Mouse (Mus musculus): ENCODE data around the gene Ffar4. TPM values are rescaled to one million over a fixed set of nuclear protein-coding genes. Genes with fewer than 3 reads are reported as not detected.

The Ffar4 gene
- polyA plus RNA-seq (2016; fragmentation: Nextera tagmentation; extraction: Ambion mirVana) = 0.14 and 0.19 TPM in 2 replicates

DNA sequence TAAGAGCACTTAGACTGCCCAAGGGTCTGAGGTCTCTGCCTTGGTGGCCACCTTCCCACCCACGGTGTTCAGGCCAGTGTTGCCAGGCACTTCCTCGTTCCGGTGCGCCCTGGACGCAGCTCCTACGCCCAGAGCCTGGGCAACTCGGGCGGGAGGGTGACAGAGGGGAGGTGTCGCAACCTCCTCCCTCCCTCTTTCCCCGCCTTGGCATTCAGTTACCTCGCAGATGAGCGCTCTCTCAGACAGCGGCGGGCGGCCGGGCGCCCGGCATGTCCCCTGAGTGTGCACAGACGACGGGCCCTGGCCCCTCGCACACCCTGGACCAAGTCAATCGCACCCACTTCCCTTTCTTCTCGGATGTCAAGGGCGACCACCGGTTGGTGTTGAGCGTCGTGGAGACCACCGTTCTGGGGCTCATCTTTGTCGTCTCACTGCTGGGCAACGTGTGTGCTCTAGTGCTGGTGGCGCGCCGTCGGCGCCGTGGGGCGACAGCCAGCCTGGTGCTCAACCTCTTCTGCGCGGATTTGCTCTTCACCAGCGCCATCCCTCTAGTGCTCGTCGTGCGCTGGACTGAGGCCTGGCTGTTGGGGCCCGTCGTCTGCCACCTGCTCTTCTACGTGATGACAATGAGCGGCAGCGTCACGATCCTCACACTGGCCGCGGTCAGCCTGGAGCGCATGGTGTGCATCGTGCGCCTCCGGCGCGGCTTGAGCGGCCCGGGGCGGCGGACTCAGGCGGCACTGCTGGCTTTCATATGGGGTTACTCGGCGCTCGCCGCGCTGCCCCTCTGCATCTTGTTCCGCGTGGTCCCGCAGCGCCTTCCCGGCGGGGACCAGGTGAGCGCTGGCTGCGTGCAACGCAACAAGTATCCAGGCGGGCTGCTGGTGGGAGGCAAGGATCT is at the start of gene Ffar4:
Gene Ffar4, plus strand, starts transcription at position 214 of the 901 bp plus-strand sequence.
- WGBS = 1% methylated on average over 77 of the region's 77 CpGs
- Histone ChIP-seq H3K27ac (no peak within 1 kb of the TSS), H3K4me1 (replicated peaks) (peaks cover 14% of the 10 kb centered on the region), H3K9me3 (no peaks in the 10 kb centered on the region), H3K36me3 (no peaks in the 10 kb centered on the region), H3K27me3 (ENCODE audit: insufficient read depth, poor library complexity, severe bottlenecking) (peaks cover 67% of the 10 kb centered on the region), H3K4me3 (peak within 1 kb of the TSS; percentile 49)
- DNase-seq (ENCODE audit: low spot score) = peak; percentile 51

DNA sequence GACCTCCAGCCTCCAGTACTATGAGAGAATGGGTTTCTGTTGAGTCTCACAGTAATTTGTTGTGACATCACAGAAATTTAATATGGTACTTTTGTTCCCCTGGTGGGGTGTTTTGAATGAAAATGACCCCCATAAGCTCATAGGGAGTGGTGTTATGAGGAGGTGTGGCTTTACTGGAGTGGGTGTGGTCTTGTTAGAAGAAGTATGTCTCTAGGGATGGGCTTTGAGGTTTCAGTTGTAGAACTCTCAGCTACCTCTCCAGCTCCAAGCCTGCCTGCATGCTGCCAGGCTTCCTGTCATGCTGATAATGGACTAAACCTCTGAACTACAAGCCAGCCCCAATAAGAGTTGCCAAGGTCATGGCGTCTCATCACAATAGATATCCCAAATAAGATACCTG is 47.2 kb upstream of the Ffar4 start:
- Histone ChIP-seq H3K9me3 (no peaks in the 10 kb centered on the region), H3K27ac (no peak overlapping the region), H3K4me3 (no peak overlapping the region), H3K36me3 (no peaks in the 10 kb centered on the region), H3K4me1 (replicated peaks) (peaks cover 10% of the 10 kb centered on the region; the same call in 1 of the 2 replicates), H3K27me3 (ENCODE audit: insufficient read depth, poor library complexity, severe bottlenecking) (peaks cover 6% of the 10 kb centered on the region; the same call in 1 of the 2 replicates)
- no peak for DNase-seq (ENCODE audit: low spot score)
- 88% methylated on average over 1 of the region's 1 CpGs for WGBS

DNA sequence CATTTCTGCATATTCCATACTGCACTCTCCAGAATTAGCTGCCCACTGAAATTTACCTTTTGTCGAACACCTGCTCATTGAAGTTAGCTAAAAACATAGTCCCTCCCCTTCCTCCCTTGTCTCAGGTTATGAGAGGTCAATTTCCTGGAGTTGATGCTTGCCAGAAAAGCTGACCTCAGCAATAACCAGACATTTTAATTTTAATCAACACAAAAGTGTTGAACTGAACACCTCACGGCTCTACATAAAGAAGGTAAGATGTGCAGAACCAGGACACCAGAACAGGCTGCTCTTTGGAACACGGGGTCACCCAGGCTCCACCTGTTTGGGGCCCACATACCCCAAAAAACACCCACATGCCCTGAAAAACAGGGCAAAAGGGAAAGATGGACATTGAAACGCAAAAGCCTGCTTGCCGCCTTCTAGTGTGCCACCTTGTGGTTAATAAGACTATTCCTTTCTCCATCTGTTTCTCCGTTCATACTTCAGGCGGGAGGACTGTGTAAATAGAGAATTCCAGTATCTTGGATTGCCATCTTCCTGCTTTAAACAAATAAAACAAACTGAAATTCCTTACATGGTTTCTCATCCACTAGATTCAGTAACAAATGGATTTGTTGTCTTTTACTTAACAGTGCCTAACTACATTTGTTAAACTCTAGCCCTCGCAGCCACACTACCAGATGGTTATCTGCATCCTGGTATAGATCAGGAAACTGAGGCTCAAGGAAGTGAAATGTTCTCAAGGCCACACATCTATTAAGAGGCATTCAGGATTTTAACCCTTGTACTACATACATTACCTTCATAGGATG is 43.4 kb upstream of the Ffar4 start:
- 31% methylated on average over 8 of the region's 8 CpGs for WGBS
- Histone ChIP-seq H3K27me3 (ENCODE audit: insufficient read depth, poor library complexity, severe bottlenecking) (no peaks in the 10 kb centered on the region), H3K36me3 (peaks cover 18% of the 10 kb centered on the region), H3K9me3 (no peaks in the 10 kb centered on the region), H3K4me1 (replicated peaks) (peaks cover 25% of the 10 kb centered on the region), H3K4me3 (peak overlapping the region; percentile 76), H3K27ac (peak overlapping the region; percentile 93)
- DNase-seq (ENCODE audit: low spot score) = peak; percentile 26

DNA sequence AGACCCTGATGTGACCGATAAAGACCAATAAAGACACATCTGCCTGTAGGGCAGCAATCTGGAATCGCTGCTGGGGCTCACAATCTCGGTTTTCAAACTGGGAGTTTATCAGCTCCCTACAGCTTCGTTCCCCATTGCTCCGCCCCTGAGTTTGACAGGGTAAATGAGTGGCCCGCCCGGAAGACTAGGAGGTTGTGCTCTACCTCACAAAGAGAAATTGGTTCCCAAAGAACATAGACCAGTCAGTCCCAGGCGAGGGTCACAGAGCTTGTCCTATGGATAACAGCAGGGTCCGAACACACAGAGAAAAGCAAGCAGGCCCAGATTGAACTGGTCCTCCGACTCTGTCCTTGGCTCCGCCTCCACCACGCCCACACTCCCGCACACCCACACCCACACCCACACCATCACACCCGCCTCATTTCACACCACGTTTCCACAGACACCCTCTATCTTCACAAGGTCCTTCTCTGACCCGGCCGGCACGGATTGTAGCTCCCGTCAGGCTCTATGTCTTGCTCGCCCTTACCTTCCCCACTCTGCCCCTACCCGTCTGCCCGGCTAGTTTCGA is 42.6 kb upstream of the Ffar4 start:
- H3K27ac ChIP-seq = peak overlapping the region; percentile 93
- peaks cover 26% of the 10 kb centered on the region for H3K36me3 ChIP-seq

DNA sequence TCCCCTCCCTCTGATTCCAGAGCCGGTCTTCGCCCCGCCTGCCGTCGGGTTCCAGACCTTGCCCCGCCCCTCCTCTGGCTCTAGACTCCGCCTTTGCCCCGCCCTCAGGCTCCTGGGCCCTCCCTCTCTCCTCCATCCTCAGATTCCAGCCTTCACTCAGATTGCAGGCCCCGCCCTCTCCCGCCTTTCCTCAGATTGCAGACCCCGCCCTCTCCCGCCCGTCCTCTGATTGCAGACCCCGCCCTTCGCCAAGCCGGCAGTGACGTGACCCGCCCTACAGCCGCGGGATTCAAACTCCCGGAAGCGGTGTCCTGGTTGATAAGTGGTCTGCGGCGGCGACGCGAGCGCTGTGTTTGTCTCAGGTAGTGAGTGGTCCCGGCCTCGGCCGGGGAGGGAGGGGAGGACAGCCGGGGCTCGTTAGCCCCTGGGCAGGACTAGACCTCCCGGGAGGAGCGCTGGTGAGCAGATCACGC is 42.1 kb upstream of the Ffar4 start, which contains the start of gene Cep55:
Gene Cep55, plus strand, starts transcription at position 292 of the 473 bp plus-strand sequence.
- Histone ChIP-seq H3K4me1 (replicated peaks) (peaks cover 25% of the 10 kb centered on the region), H3K27ac (peak within 1 kb of the TSS; percentile 93), H3K4me3 (peak within 1 kb of the TSS; percentile 76), H3K27me3 (ENCODE audit: insufficient read depth, poor library complexity, severe bottlenecking) (no peaks in the 10 kb centered on the region), H3K9me3 (no peaks in the 10 kb centered on the region), H3K36me3 (peaks cover 31% of the 10 kb centered on the region)
- peak; percentile 100 for DNase-seq (ENCODE audit: low spot score)
- WGBS = under 1% methylated on average over 36 of the region's 36 CpGs

More for the DNA sequence above, 42.6 kb upstream of the Ffar4 start:
- peaks cover 25% of the 10 kb centered on the region for H3K4me1 ChIP-seq (replicated peaks)
- H3K9me3 ChIP-seq = no peaks in the 10 kb centered on the region
- peak overlapping the region; percentile 76 for H3K4me3 ChIP-seq
- DNase-seq (ENCODE audit: low spot score) = no peak
- WGBS = under 1% methylated on average over 23 of the region's 23 CpGs
- H3K27me3 ChIP-seq (ENCODE audit: insufficient read depth, poor library complexity, severe bottlenecking) = no peaks in the 10 kb centered on the region

DNA sequence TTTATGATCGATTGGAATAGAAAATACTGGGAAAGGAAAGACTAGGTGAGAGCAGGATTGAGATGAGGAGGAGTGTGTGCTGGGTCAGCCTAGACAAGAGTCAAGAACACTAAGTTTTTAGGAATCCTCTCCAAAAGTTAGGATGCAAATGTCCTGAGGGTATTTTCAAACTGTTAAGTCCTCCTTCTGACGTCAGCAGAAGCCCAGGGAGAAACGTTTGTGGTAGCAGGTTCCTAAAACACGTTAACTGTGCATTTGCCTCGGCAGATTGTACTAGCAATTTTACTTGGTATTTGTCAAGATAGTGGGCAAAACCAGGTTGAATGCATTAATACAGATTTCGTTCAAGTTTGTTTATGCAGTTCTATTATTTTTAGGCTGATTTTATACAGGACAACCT is 41.1 kb upstream of the Ffar4 start:
- DNase-seq (ENCODE audit: low spot score) = no peak
- peak overlapping the region; percentile 93 for H3K27ac ChIP-seq

DNA sequence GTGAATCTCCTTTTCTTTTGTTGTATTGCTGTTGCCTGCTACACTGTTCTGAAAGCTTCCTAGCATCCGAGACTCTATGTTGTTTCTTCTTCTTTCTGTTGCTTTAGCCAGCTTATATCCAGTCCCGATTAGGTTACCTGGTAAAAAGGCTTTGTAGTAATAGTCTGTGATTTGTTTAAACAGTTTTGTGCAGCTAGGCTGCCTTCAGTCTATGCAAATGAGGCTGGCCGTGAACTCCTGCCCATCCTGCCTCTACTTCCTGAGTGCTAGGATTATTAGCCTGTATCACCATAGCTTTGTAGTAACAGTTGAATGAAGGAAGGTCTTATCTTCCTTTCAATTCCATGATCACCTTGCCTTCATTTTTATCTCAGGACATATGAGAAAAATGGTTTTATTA is 40.6 kb upstream of the Ffar4 start:
- Histone ChIP-seq H3K27me3 (ENCODE audit: insufficient read depth, poor library complexity, severe bottlenecking) (no peaks in the 10 kb centered on the region), H3K27ac (no peak overlapping the region; the same call in 1 of the 2 replicates), H3K36me3 (peaks cover 46% of the 10 kb centered on the region), H3K4me3 (peak overlapping the region; percentile 76), H3K9me3 (no peaks in the 10 kb centered on the region), H3K4me1 (replicated peaks) (peaks cover 25% of the 10 kb centered on the region)
- WGBS = 68% methylated on average over 3 of the region's 3 CpGs
- no peak for DNase-seq (ENCODE audit: low spot score)

More for the DNA sequence above, 41.1 kb upstream of the Ffar4 start:
- no peaks in the 10 kb centered on the region for H3K27me3 ChIP-seq (ENCODE audit: insufficient read depth, poor library complexity, severe bottlenecking)
- peak overlapping the region; percentile 76 for H3K4me3 ChIP-seq
- H3K4me1 ChIP-seq (replicated peaks) = peaks cover 25% of the 10 kb centered on the region
- no peaks in the 10 kb centered on the region for H3K9me3 ChIP-seq
- 26% methylated on average over 6 of the region's 6 CpGs for WGBS
- peaks cover 41% of the 10 kb centered on the region for H3K36me3 ChIP-seq

DNA sequence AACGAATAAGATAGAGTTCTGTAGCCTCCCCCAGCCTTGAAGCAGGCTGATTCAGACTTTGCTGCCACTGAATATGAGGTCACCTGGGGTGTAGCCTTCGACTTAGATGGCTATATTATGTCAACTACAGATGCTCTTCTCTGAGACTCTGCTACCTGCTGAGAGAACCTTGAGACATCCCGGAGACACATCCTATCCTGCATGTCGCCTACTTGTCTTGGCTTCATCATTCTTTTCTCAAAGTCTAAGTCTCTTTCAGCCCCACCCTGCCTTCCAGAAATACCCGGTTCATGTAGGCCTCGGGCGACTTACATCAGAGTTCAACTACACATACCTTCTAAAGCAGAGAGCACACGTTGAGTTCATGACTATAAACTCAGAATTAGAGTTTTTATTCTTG is 39.9 kb upstream of the Ffar4 start:
- H3K4me1 ChIP-seq (replicated peaks) = peaks cover 25% of the 10 kb centered on the region
- H3K27ac ChIP-seq = no peak overlapping the region
- no peaks in the 10 kb centered on the region for H3K27me3 ChIP-seq (ENCODE audit: insufficient read depth, poor library complexity, severe bottlenecking)
- no peaks in the 10 kb centered on the region for H3K9me3 ChIP-seq
- 92% methylated on average over 8 of the region's 8 CpGs for WGBS
- DNase-seq (ENCODE audit: low spot score) = no peak
- peaks cover 53% of the 10 kb centered on the region for H3K36me3 ChIP-seq
- H3K4me3 ChIP-seq = 0 out of 2 replicates have a peak overlapping the region, but pooled peaks have one; percentile 76

DNA sequence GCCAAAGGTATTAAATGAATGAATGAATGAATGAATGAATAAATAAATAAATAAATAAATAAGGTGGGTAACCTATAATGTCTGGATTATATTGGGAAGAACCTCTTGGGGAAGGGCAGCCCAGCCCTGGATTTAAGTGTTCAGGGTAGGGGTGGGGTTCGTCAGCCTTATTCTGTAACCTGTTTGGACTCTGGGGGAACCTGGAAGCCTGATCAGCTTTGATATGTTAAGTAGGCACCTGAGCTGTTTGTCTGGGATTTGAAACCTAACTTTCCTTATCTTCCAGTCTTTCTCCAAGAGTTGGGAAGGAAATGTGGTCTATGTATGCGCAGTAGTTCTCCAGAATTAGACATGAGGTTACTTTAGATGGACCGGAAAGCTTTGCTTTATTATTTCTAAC is 33.7 kb upstream of the Ffar4 start:
- H3K27ac ChIP-seq = no peak overlapping the region
- 88% methylated on average over 3 of the region's 3 CpGs for WGBS
- no peak overlapping the region for H3K4me3 ChIP-seq
- H3K9me3 ChIP-seq = no peaks in the 10 kb centered on the region
- peaks cover 90% of the 10 kb centered on the region for H3K36me3 ChIP-seq
- no peak for DNase-seq (ENCODE audit: low spot score)
- H3K27me3 ChIP-seq (ENCODE audit: insufficient read depth, poor library complexity, severe bottlenecking) = no peaks in the 10 kb centered on the region
- H3K4me1 ChIP-seq (replicated peaks) = no peaks in the 10 kb centered on the region

DNA sequence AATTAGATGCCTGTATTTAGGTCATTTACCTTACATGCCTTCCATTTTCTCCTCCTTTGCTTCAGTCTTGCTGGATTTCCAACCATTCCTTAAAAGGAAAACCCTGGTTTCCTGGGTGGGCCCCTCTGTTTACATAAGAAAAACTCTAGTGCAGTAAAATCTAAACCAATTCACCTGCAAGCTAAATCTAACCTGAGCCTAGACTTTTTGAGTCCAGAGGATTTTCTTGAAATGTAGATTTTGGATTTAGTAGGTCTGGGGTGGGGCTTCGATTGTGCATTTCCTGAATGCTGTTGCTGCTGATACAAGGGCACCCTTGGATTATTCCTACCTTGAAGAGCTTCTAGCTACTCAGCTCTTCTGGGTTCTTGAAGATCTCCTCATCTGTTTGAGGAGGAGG is 32.8 kb upstream of the Ffar4 start:
- H3K36me3 ChIP-seq = peaks cover 90% of the 10 kb centered on the region
- no peaks in the 10 kb centered on the region for H3K27me3 ChIP-seq (ENCODE audit: insufficient read depth, poor library complexity, severe bottlenecking)
- WGBS = 94% methylated on average over 1 of the region's 1 CpGs
- H3K4me1 ChIP-seq (replicated peaks) = no peaks in the 10 kb centered on the region
- no peaks in the 10 kb centered on the region for H3K9me3 ChIP-seq
- H3K27ac ChIP-seq = no peak overlapping the region
- no peak for DNase-seq (ENCODE audit: low spot score)
- H3K4me3 ChIP-seq = no peak overlapping the region

DNA sequence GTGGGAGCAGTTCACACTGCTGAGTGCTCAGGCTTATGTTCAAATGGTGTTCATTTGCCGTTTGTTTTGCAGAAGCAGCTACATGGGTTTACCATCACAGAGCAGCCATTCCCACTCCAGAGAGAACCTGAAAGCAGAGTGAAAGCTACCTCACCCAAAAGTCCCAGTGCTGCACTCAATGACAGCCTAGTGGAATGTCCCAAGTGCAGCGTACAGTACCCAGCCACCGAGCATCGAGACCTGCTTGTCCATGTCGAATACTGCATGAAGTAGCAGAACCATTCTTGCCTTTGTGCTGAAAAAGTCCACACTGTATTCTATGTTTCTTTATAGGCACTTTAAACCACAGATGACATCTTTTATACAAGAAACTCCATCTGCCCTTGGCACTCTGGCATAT is 23.6 kb upstream of the Ffar4 start:
- WGBS = 96% methylated on average over 5 of the region's 5 CpGs
- H3K9me3 ChIP-seq = no peaks in the 10 kb centered on the region
- no peaks in the 10 kb centered on the region for H3K4me1 ChIP-seq (replicated peaks)
- H3K27me3 ChIP-seq (ENCODE audit: insufficient read depth, poor library complexity, severe bottlenecking) = no peaks in the 10 kb centered on the region
- no peak overlapping the region for H3K4me3 ChIP-seq
- H3K27ac ChIP-seq = no peak overlapping the region
- no peak for DNase-seq (ENCODE audit: low spot score)
- H3K36me3 ChIP-seq = peaks cover 64% of the 10 kb centered on the region

DNA sequence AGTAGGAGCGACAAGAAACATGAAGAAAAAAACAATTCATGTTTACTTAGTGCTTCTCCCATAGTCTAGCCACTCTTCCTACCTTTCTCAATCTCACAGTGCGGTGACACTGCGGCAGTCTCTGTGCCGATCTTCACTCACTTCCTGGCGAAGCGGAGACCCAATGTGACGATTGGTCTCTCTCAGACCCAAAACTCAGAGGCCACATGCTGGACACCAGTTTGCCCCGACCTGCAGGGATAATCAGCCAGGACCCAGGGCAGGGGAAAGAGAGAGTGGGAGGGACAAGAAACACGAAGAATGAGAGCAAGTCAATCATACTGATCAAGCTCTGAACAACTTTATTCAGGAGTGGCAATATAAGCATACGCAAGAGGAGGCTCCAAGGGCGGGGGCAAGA is 21.8 kb upstream of the Ffar4 start:
- peaks cover 46% of the 10 kb centered on the region for H3K36me3 ChIP-seq
- H3K27ac ChIP-seq = no peak overlapping the region
- H3K9me3 ChIP-seq = no peaks in the 10 kb centered on the region
- WGBS = 83% methylated on average over 11 of the region's 11 CpGs
- no peaks in the 10 kb centered on the region for H3K27me3 ChIP-seq (ENCODE audit: insufficient read depth, poor library complexity, severe bottlenecking)
- no peak for DNase-seq (ENCODE audit: low spot score)
- no peak overlapping the region for H3K4me3 ChIP-seq
- no peaks in the 10 kb centered on the region for H3K4me1 ChIP-seq (replicated peaks)

All from hindbrain, embryonic 10.5 days (tissue).